ENCODE assay signal across 9 mouse cellular contexts in the genomic region with DNA sequence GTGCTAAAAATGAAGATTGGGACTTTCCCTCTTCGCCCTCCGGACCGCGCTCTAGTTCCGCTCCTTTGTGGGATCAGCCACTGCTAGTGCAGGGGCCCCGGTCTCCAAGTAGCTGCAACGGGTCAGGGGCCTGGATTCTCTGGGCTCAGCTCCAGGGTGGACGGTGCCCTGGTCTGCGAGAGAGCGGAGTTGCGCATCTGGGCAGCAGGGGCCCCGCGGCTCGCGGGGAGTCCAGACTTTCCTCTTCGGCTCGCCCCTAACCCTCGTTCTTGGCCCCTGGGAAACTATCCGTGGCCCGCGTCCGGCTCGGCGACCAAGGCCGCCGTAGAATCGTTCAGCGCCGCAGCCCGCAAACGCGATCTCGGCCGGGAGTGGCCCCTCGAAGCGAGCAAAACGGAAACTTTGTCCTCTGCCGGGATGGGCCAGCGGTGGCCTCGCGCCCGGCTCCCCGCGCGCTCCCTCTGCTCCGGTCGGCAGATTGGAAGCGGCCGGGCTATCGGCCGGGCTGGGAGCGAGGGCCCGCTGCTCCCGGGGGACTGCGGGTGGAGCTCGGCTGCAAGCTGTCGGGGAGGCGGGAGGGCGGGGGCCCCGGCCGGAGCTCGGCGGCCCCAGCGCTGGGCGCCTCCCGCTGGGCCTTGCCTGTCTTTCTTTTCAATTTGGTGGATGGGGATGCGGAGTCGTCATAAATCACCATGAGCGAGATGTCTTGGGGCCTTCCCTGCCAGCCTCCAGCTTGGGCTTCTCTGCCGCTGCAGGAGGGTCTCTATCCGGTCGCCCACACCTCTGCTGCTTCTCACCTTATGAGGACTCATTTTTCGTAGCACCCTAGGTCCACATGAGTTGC. TPM values are rescaled to one million over a fixed set of nuclear protein-coding genes. Genes with fewer than 3 reads are reported as not detected.
DNase-seq lines count a peak whose midpoint lies in the region; ATAC-seq and TF ChIP-seq lines count a peak whose summit lies in the region.
"Had no signal": no experiment of that assay in that cellular context is flagged by ENCODE, and none has a peak within 500 bp of the region (broad histone marks: within the 10 kb centered on the region; RNA-seq: fewer than 3 reads in every experiment).

No protein-coding gene starts in this region.

- no peak for TF ChIP-seq CTCF in lung, postnatal 0 days (IDR thresholded peaks at IDR 0.05)
- TF ChIP-seq CTCF in intestine, postnatal 0 days (IDR thresholded peaks at IDR 0.05; ENCODE audit: low read depth): no peak

- no peak for DNase-seq in lung, postnatal 0 days (ENCODE audit: low spot score)
- DNase-seq in lung, adult 18-20 months: no peak
- no peak for DNase-seq in embryonic facial prominence, embryonic 14.5 days (ENCODE audit: low spot score)
- peak; percentile 45 for DNase-seq in retina, embryonic 14.5 days (ENCODE audit: low spot score)
- no peak for DNase-seq in ovary, postnatal 10 days (ENCODE audit: low spot score)
- no peak for DNase-seq in lung, postnatal 10 days

- no peaks in the 10 kb centered on the region for H3K36me3 ChIP-seq in lung, postnatal 0 days (ENCODE audit: insufficient read depth, low read length)
- no peaks in the 10 kb centered on the region for H3K36me3 ChIP-seq in embryonic facial prominence, embryonic 14.5 days (ENCODE audit: control insufficient read depth, insufficient read depth, low read length)
- H3K36me3 ChIP-seq in intestine, postnatal 0 days (ENCODE audit: control insufficient read depth, insufficient read depth): no peaks in the 10 kb centered on the region

- no peak for TF ChIP-seq EP300 in lung, postnatal 0 days (IDR thresholded peaks at IDR 0.05)

- H3K4me1 ChIP-seq in lung, postnatal 0 days (ENCODE audit: insufficient read depth, low read depth, low read length): no peaks in the 10 kb centered on the region; the same call in 1 of the 2 replicates
- no peaks in the 10 kb centered on the region for H3K4me1 ChIP-seq in embryonic facial prominence, embryonic 14.5 days (ENCODE audit: control insufficient read depth, insufficient read depth, low read length)
- H3K4me1 ChIP-seq in intestine, postnatal 0 days (replicated peaks; ENCODE audit: control insufficient read depth, insufficient read depth, low read length): no peaks in the 10 kb centered on the region

- H3K9me3 ChIP-seq in lung, postnatal 0 days (ENCODE audit: low read length): no peaks in the 10 kb centered on the region
- no peaks in the 10 kb centered on the region for H3K9me3 ChIP-seq in embryonic facial prominence, embryonic 14.5 days (ENCODE audit: control insufficient read depth, low read length)
- no peaks in the 10 kb centered on the region for H3K9me3 ChIP-seq in intestine, postnatal 0 days (ENCODE audit: control insufficient read depth)

- 2% methylated on average over 72 of the region's 73 CpGs for WGBS in lung, postnatal 0 days
- under 1% methylated on average over 46 of the region's 73 CpGs for WGBS in embryonic facial prominence, embryonic 14.5 days
- 1% methylated on average over 71 of the region's 73 CpGs for WGBS in intestine, postnatal 0 days

- H3K27ac ChIP-seq in lung, postnatal 0 days (ENCODE audit: low read length): no peak overlapping the region
- no peak overlapping the region for H3K27ac ChIP-seq in embryonic facial prominence, embryonic 14.5 days (replicated peaks; ENCODE audit: low read depth, low read length)
- no peak overlapping the region for H3K27ac ChIP-seq in intestine, postnatal 0 days (ENCODE audit: low read depth, low read length)
- H3K27ac ChIP-seq: liver, embryonic 14.5 days had no signal

- H3K9ac ChIP-seq in lung, postnatal 0 days (replicated peaks; ENCODE audit: low read depth): no peak overlapping the region
- no peak overlapping the region for H3K9ac ChIP-seq in embryonic facial prominence, embryonic 14.5 days (ENCODE audit: low read depth, low read length)
- H3K9ac ChIP-seq in intestine, postnatal 0 days (ENCODE audit: low read depth, low read length): no peak overlapping the region
- H3K9ac ChIP-seq: liver, embryonic 14.5 days had no signal

- no peak for ATAC-seq in lung, postnatal 0 days
- no peak for ATAC-seq in embryonic facial prominence, embryonic 14.5 days (ENCODE audit: low read depth)
- ATAC-seq in intestine, postnatal 0 days: no peak
- ATAC-seq in megakaryocyte progenitor cell, adult 5-6 weeks (replicated peaks; ENCODE audit: poor library complexity): no peak

- H3K27me3 ChIP-seq in lung, postnatal 0 days (replicated peaks; ENCODE audit: insufficient read depth, low read length): peaks cover 56% of the 10 kb centered on the region
- peaks cover 98% of the 10 kb centered on the region for H3K27me3 ChIP-seq in embryonic facial prominence, embryonic 14.5 days (replicated peaks; ENCODE audit: control insufficient read depth, insufficient read depth, low read length)
- peaks cover 80% of the 10 kb centered on the region for H3K27me3 ChIP-seq in intestine, postnatal 0 days (replicated peaks; ENCODE audit: control insufficient read depth, insufficient read depth, low read length)

- H3K4me2 ChIP-seq in lung, postnatal 0 days (replicated peaks; ENCODE audit: low read depth, low read length): peak overlapping the region; percentile 25; the same call in 1 of the 2 replicates
- H3K4me2 ChIP-seq in embryonic facial prominence, embryonic 14.5 days (ENCODE audit: low read depth, low read length): peak overlapping the region; percentile 35
- H3K4me2 ChIP-seq in intestine, postnatal 0 days (replicated peaks; ENCODE audit: low read depth): peak overlapping the region; percentile 48

- peak overlapping the region; percentile 17; the same call in 1 of the 2 replicates for H3K4me3 ChIP-seq in lung, postnatal 0 days (ENCODE audit: low read depth, low read length)
- H3K4me3 ChIP-seq in embryonic facial prominence, embryonic 14.5 days (ENCODE audit: low read depth, low read length): peak overlapping the region; percentile 22; the same call in 1 of the 2 replicates
- peak overlapping the region; percentile 27 for H3K4me3 ChIP-seq in intestine, postnatal 0 days (ENCODE audit: low read depth, low read length)

RNA-seq across cellular contexts. Expression of gene Barhl1, which starts 1.3 kb away (rescaled TPM):
- 0.06 TPM in 1 of 2 replicates, not detected in the other for polyA plus RNA-seq in lung, postnatal 0 days (2015; fragmentation: Nextera tagmentation; extraction: Ambion mirVana)
- 0.11 TPM in 1 of 2 replicates, not detected in the other for polyA plus RNA-seq in embryonic facial prominence, embryonic 14.5 days (2014; fragmentation: Nextera tagmentation; extraction: Ambion mirVana)
- polyA plus RNA-seq in intestine, postnatal 0 days (2015; fragmentation: Nextera tagmentation; extraction: Ambion mirVana): not detected in 2 replicates
- not detected in 2 replicates for total RNA-seq in megakaryocyte progenitor cell, adult 5-6 weeks (2015)
- 0.24 TPM in 1 of 2 replicates, not detected in the other for total RNA-seq in megakaryocyte progenitor cell, adult 5-6 weeks (2017)
- polyA plus RNA-seq: liver, embryonic 14.5 days had no signal
